Mouse (Mus musculus) ES-Bruce4 (cell line): ENCODE measurements around the gene Auts2.

ENCODE experiments used
- CTCF ChIP-seq: IDR thresholded peaks from one replicate; pipeline ENCODE4 v1.8.1; 2011; ENCODE audit warnings: low read depth, low read length
- EP300 ChIP-seq: IDR thresholded peaks from 2 replicates; pipeline ENCODE4 v1.6.1; 2011; ENCODE audit warnings: low read depth, low read length; ENCODE audit not compliant: insufficient read depth
- POLR2A ChIP-seq: IDR thresholded peaks from one replicate; pipeline ENCODE4 v1.8.1; 2011; ENCODE audit warnings: low read length; ENCODE audit not compliant: insufficient read depth

DNA sequence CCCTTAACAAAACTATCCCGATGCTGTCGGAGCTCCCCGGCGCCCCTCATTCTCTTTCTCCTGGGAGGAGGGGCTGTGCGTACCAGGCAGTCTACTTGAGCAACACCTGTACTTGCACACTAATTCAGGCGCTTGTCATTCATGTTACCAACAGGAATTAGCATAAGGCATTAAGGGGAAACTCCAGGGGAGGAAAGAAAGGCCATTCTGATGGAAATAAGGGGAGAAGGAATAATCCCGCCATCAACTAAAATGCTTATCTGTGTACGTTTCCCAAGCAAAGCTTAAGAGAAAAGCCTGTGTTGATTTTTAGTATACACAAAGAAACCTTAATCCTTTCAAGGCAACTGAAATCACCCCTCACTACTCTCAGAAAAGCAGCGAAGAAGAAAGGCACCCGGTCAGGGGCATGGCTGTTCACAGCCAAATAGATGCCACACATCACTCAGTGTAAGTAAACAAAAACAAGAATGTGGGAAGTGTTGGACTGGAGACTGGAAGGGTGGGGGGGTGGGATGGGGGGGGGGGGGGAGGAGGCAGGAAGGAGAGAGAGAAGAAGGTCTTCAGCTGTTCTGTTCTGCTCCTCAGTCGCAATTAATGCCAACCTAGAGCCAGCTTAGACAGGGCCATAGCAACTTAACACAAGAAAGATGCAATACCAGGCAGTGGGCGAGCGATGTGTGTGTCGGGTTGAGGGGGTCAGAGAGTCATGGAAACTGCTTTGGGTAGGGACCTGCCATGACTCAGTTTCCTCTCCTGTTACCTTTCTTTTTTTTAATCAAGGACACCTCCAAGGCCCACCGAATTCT is 1011.2 kb downstream of the Auts2 start:
- TF ChIP-seq POLR2A = no peak
- TF ChIP-seq EP300 = 0 out of 2 replicates have a peak, but pooled peaks have one; percentile 21
- no peak for TF ChIP-seq CTCF
